Mouse (Mus musculus) MEL (cell line): ENCODE measurements around the gene Flnb. TPM values are rescaled to one million over a fixed set of nuclear protein-coding genes. Genes with fewer than 3 reads are reported as not detected.

Experiments
- DNase-seq: peaks from one replicate; pipeline ENCODE4 v3.0.0; 2011; ENCODE audit warnings: low read depth, low spot score
- H3K27ac ChIP-seq: 2 replicates; pipeline ENCODE4 v1.5.1; 2012; ENCODE audit warnings: low read depth, mild to moderate bottlenecking, control low read depth, low read length, moderate library complexity; ENCODE audit not compliant: control insufficient read depth
- H3K27me3 ChIP-seq, 2 experiments: fragments of 150-350 bp in 1 of 2; sonication (generic) in 1 of 2; 2 replicates each; pipeline ENCODE4 v1.6.1; 2012; ENCODE audit warnings: low read length in 2 of 2, mild to moderate bottlenecking in 2 of 2, improper control_type of control experiment in 1 of 2, moderate library complexity in 1 of 2; ENCODE audit not compliant: insufficient read depth in 2 of 2, control insufficient read depth in 1 of 2
- H3K36me3 ChIP-seq, 2 experiments: 2 replicates each; pipeline ENCODE4 v1.6.1; 2012 to 2014; ENCODE audit warnings: low read length in 2 of 2, improper control_type of control experiment in 1 of 2, inconsistent platforms in 1 of 2, mild to moderate bottlenecking in 1 of 2; ENCODE audit not compliant: insufficient read depth in 2 of 2, control insufficient read depth in 1 of 2
- H3K4me1 ChIP-seq, 2 experiments: fragments of 150-350 bp in 1 of 2; sonication (generic) in 1 of 2; 2 replicates each; pipeline ENCODE4 v1.6.1; 2012; ENCODE audit warnings: low read length in 2 of 2, improper control_type of control experiment in 1 of 2, mild to moderate bottlenecking in 1 of 2; ENCODE audit not compliant: insufficient read depth in 2 of 2, control insufficient read depth in 1 of 2
- H3K4me3 ChIP-seq, 2 experiments: fragments of 150-350 bp in 1 of 2; sonication (generic) in 1 of 2; 2 replicates each; pipeline ENCODE4 v1.5.1; 2012; ENCODE audit warnings: low read depth in 2 of 2, low read length in 2 of 2, mild to moderate bottlenecking in 2 of 2, moderate library complexity in 2 of 2, control low read depth in 1 of 2, improper control_type of control experiment in 1 of 2; ENCODE audit not compliant: control insufficient read depth in 1 of 2, insufficient read depth in 1 of 2
- H3K79me2 ChIP-seq: 2 replicates; pipeline ENCODE4 v1.6.1; 2012; ENCODE audit warnings: mild to moderate bottlenecking, low read length, moderate library complexity; ENCODE audit not compliant: control insufficient read depth, poor library complexity, insufficient read depth
- H3K9ac ChIP-seq: 2 replicates; pipeline ENCODE4 v1.6.1; 2012; ENCODE audit warnings: low read depth, mild to moderate bottlenecking, control low read depth, low read length, moderate library complexity; ENCODE audit not compliant: control insufficient read depth, poor library complexity, severe bottlenecking
- H3K9me3 ChIP-seq: fragments of 150-350 bp; sonication (generic); replicated peaks from 2 replicates; pipeline ENCODE4 v1.6.1; 2012; ENCODE audit warnings: mild to moderate bottlenecking, low read length, improper control_type of control experiment, moderate library complexity; ENCODE audit not compliant: insufficient read depth
- CHD2 ChIP-seq: IDR thresholded peaks from 2 replicates; pipeline ENCODE4 v1.6.1; 2011; ENCODE audit warnings: low read length, improper control_type of control experiment
- E2F4 ChIP-seq: IDR thresholded peaks from 2 replicates; pipeline ENCODE4 v1.6.1; 2011; ENCODE audit warnings: low read depth, low read length, improper control_type of control experiment, borderline replicate concordance
- EP300 ChIP-seq, 2 experiments: IDR thresholded peaks; 2 replicates each; pipeline ENCODE4 v1.6.1; 2011; ENCODE audit warnings: improper control_type of control experiment in 2 of 2, low read length in 2 of 2, low read depth in 1 of 2, mild to moderate bottlenecking in 1 of 2
- ETS1 ChIP-seq: IDR thresholded peaks from 2 replicates; pipeline ENCODE4 v1.6.1; 2012; ENCODE audit warnings: low read depth, mild to moderate bottlenecking, inconsistent platforms, low read length, improper control_type of control experiment, moderate library complexity
- GABPA ChIP-seq: IDR thresholded peaks from 2 replicates; pipeline ENCODE4 v1.6.1; 2012; ENCODE audit warnings: low read depth, mild to moderate bottlenecking, inconsistent platforms, low read length, improper control_type of control experiment, moderate library complexity
- GATA1 ChIP-seq: IDR thresholded peaks from 2 replicates; pipeline ENCODE4 v1.6.1; 2011; ENCODE audit warnings: low read depth, low read length, improper control_type of control experiment
- HCFC1 ChIP-seq: IDR thresholded peaks from 2 replicates; pipeline ENCODE4 v1.6.1; 2012; ENCODE audit warnings: low read depth, mild to moderate bottlenecking, inconsistent platforms, low read length, improper control_type of control experiment, moderate library complexity
- KAT2A ChIP-seq: conservative IDR thresholded peaks from 2 replicates; pipeline ENCODE4 v1.6.1; 2012; ENCODE audit warnings: low read depth, low read length, improper control_type of control experiment, inconsistent platforms
- MAFK ChIP-seq: IDR thresholded peaks from 2 replicates; pipeline ENCODE4 v1.6.1; 2011; ENCODE audit warnings: low read depth, mild to moderate bottlenecking, low read length, improper control_type of control experiment, borderline replicate concordance
- MAX ChIP-seq: IDR thresholded peaks from 2 replicates; pipeline ENCODE4 v1.6.1; 2011; ENCODE audit warnings: low read length, improper control_type of control experiment
- MAZ ChIP-seq: IDR thresholded peaks from 2 replicates; pipeline ENCODE4 v1.6.1; 2012; ENCODE audit warnings: low read depth, mild to moderate bottlenecking, inconsistent platforms, low read length, improper control_type of control experiment
- MEF2A ChIP-seq: IDR thresholded peaks from 2 replicates; pipeline ENCODE4 v1.6.1; 2014; ENCODE audit warnings: low read depth, mild to moderate bottlenecking, inconsistent platforms, low read length, improper control_type of control experiment; ENCODE audit not compliant: poor library complexity, insufficient replicate concordance, severe bottlenecking; ENCODE audit errors: extremely low read depth
- MXI1 ChIP-seq: IDR thresholded peaks from 2 replicates; pipeline ENCODE4 v1.6.1; 2011; ENCODE audit warnings: mild to moderate bottlenecking, low read depth, low read length, improper control_type of control experiment
- NELFE ChIP-seq: IDR thresholded peaks from 2 replicates; pipeline ENCODE4 v1.6.1; 2011; ENCODE audit warnings: low read depth, low read length, improper control_type of control experiment
- NRF1 ChIP-seq: IDR thresholded peaks from 2 replicates; pipeline ENCODE4 v1.6.1; 2014; ENCODE audit warnings: low read depth, mild to moderate bottlenecking, inconsistent platforms, low read length, improper control_type of control experiment, moderate library complexity; ENCODE audit not compliant: poor library complexity, insufficient read depth, severe bottlenecking
- POLR2A ChIP-seq, 2 experiments: IDR thresholded peaks; 2 replicates each; pipeline ENCODE4 v1.6.1; 2011 to 2012; ENCODE audit warnings: low read length in 2 of 2, mild to moderate bottlenecking in 2 of 2, control low read depth in 1 of 2, improper control_type of control experiment in 1 of 2, low read depth in 1 of 2, moderate library complexity in 1 of 2; ENCODE audit not compliant: control insufficient read depth in 1 of 2, insufficient read depth in 1 of 2, poor library complexity in 1 of 2
- POLR2AphosphoS2 ChIP-seq: IDR thresholded peaks from 2 replicates; pipeline ENCODE4 v1.6.1; 2011; ENCODE audit warnings: low read length, improper control_type of control experiment
- RAD21 ChIP-seq: IDR thresholded peaks from 2 replicates; pipeline ENCODE4 v1.6.1; 2011; ENCODE audit warnings: mild to moderate bottlenecking, low read depth, low read length, improper control_type of control experiment
- SMC3 ChIP-seq: IDR thresholded peaks from 2 replicates; pipeline ENCODE4 v1.6.1; 2011; ENCODE audit warnings: low read depth, low read length, improper control_type of control experiment
- TBP ChIP-seq: IDR thresholded peaks from 2 replicates; pipeline ENCODE4 v1.8.0; 2011; ENCODE audit warnings: low read depth, low read length, improper control_type of control experiment
- USF1 ChIP-seq: IDR thresholded peaks from 2 replicates; pipeline ENCODE4 v1.6.1; 2014; ENCODE audit warnings: low read depth, mild to moderate bottlenecking, inconsistent platforms, low read length, improper control_type of control experiment, moderate library complexity
- ZMIZ1 ChIP-seq: IDR thresholded peaks from 2 replicates; pipeline ENCODE4 v1.6.1; 2012; ENCODE audit warnings: low read depth, mild to moderate bottlenecking, inconsistent platforms, low read length, improper control_type of control experiment, moderate library complexity
- ZNF384 ChIP-seq: IDR thresholded peaks from 2 replicates; pipeline ENCODE4 v1.6.1; 2012; ENCODE audit warnings: low read depth, mild to moderate bottlenecking, inconsistent platforms, low read length, improper control_type of control experiment
- polyA plus RNA-seq, 2 experiments: library from polyadenylated mRNA; stranded (reverse) in 1 of 2; unstranded in 1 of 2; fragments of >175 nt in 1 of 2; fragments of >200 nt in 1 of 2; gene quantifications; 2 replicates each; pipeline versions ENCODE4 v1.2.1 to v1.2.4; 2012; ENCODE audit warnings: low replicate concordance in 2 of 2, low read depth in 1 of 2; ENCODE audit not compliant: insufficient read length in 2 of 2, insufficient read depth in 1 of 2, missing spikeins in 1 of 2
- total RNA-seq: library from RNA; depleted of rRNA; stranded (reverse); fragments of 300-350 nt; gene quantifications from 2 replicates; pipeline ENCODE4 v1.2.3, GENCODE M21; 2012

The Flnb gene
- total and polyA plus RNA-seq, 3 experiments: 1.0 to 3.1 TPM; not detected in 1

GRCm38 (mm10) chr14:7867224-7867623, 49.5 kb downstream of the Flnb start:
- no peaks in the 10 kb centered on the region for H3K36me3 ChIP-seq
- no peaks in the 10 kb centered on the region for H3K79me2 ChIP-seq
- H3K27me3 ChIP-seq: peaks cover 0 to 2% of the 10 kb centered on the region in 2 experiments; a peak in 1 of 4 replicates
- H3K27ac ChIP-seq: no peak overlapping the region
- H3K4me3 ChIP-seq: no peak overlapping the region
- no peak overlapping the region for H3K9ac ChIP-seq
- TF ChIP-seq MEF2A (no peak), CHD2 (no peak), ETS1 (no peak), RAD21 (no peak), GABPA (no peak)
- TF ChIP-seq, all 39 proteins: peak for 0
- H3K9me3 ChIP-seq: no peaks in the 10 kb centered on the region
- no peaks in the 10 kb centered on the region for H3K4me1 ChIP-seq
- no peak for DNase-seq

- Histone ChIP-seq H3K4me1 (no peaks in the 10 kb centered on the region), H3K9ac (no peak overlapping the region), H3K79me2 (no peaks in the 10 kb centered on the region), H3K4me3 (no peak overlapping the region), H3K27me3 (peaks cover 0 to 2% of the 10 kb centered on the region in 2 experiments; a peak in 1 of 4 replicates), H3K9me3 (no peaks in the 10 kb centered on the region), H3K36me3 (no peaks in the 10 kb centered on the region), H3K27ac (no peak overlapping the region)
- no peak for DNase-seq
- TF ChIP-seq GABPA (no peak), MAFK (no peak), EP300 (IDR thresholded peaks at IDR 0.05; ENCODE audit: low read depth in 1 of 2, low read length in 2 of 2) (no peak), USF1 (no peak), ETS1 (no peak), TBP (no peak), SMC3 (no peak), E2F4 (no peak), POLR2AphosphoS2 (no peak), GATA1 (no peak), KAT2A (no peak), MXI1 (no peak), NRF1 (no peak), MAX (no peak), ZMIZ1 (no peak), MAZ (no peak), NELFE (no peak), HCFC1 (no peak), ZNF384 (no peak), POLR2A (IDR thresholded peaks at IDR 0.05; ENCODE audit: control insufficient read depth in 1 of 2, insufficient read depth in 1 of 2, low read depth in 1 of 2, low read length in 2 of 2, poor library complexity in 1 of 2) (no peak)
Measured at GRCm38 (mm10) chr14:7867841-7868240, 50.1 kb downstream of the Flnb start.
